Mouse (Mus musculus) kidney, embryonic 14.5 days (tissue): ENCODE measurements around the gene Dhcr24. TPM values are rescaled to one million over a fixed set of nuclear protein-coding genes. Genes with fewer than 3 reads are reported as not detected.

ENCODE experiments used
- ATAC-seq: fragments of 200-750 bp; cut with Nextera tagmentation; 2 replicates; pipeline ENCODE4 v1.8.0; 2017; ENCODE audit warnings: moderate number of reproducible peaks, mild to moderate bottlenecking, moderate TSS enrichment, moderate library complexity; ENCODE audit not compliant: low FRiP score, low TSS enrichment
- H3K27ac ChIP-seq: fragments of 300-500 bp; sonication (generic); 2 replicates; pipeline ENCODE4 v1.5.1; 2014; ENCODE audit warnings: low read depth, mild to moderate bottlenecking, low read length, moderate library complexity, mixed read lengths
- H3K27me3 ChIP-seq: fragments of 300-500 bp; sonication (generic); 2 replicates; pipeline ENCODE4 v1.6.1; 2014; ENCODE audit warnings: mild to moderate bottlenecking, low read length; ENCODE audit not compliant: control insufficient read depth, insufficient read depth
- H3K36me3 ChIP-seq: fragments of 300-500 bp; sonication (generic); 2 replicates; pipeline ENCODE4 v1.6.1; 2014; ENCODE audit warnings: low read length, mixed read lengths; ENCODE audit not compliant: control insufficient read depth, insufficient read depth
- H3K4me1 ChIP-seq: fragments of 300-500 bp; sonication (generic); 2 replicates; pipeline ENCODE4 v1.6.1; 2014; ENCODE audit warnings: low read length, mixed read lengths; ENCODE audit not compliant: control insufficient read depth, insufficient read depth
- H3K4me2 ChIP-seq: fragments of 300-500 bp; sonication (generic); replicated peaks from 2 replicates; pipeline ENCODE4 v1.6.1; 2014; ENCODE audit warnings: low read depth, mild to moderate bottlenecking, low read length
- H3K4me3 ChIP-seq: fragments of 300-500 bp; sonication (generic); 2 replicates; pipeline ENCODE4 v1.5.1; 2014; ENCODE audit warnings: mild to moderate bottlenecking, low read length
- H3K9ac ChIP-seq: fragments of 300-500 bp; sonication (generic); 2 replicates; pipeline ENCODE4 v1.6.1; 2014; ENCODE audit warnings: low read depth, mild to moderate bottlenecking, low read length, moderate library complexity
- H3K9me3 ChIP-seq: fragments of 300-500 bp; sonication (generic); 2 replicates; pipeline ENCODE4 v1.6.1; 2016; ENCODE audit warnings: low read length; ENCODE audit not compliant: control insufficient read depth
- WGBS: fragments of 180-500 bp; shearing (Covaris S2); extraction: QIAGEN DNeasy Blood & Tissue Kit; methylation state at CpG from one replicate; pipeline ENCODE4 v1.1.7; 2014; 5-methylcytosine and 5-hydroxymethylcytosine counted together
- polyA plus RNA-seq: library from polyadenylated mRNA; unstranded; fragments of >200 nt; fragmentation: Nextera tagmentation; extraction: Ambion mirVana; gene quantifications from 2 replicates; pipeline ENCODE4 v1.2.1, GENCODE M21; 2014

The Dhcr24 gene
- polyA plus RNA-seq, 1 experiment from 2014 or later: 29.5 TPM

DNA sequence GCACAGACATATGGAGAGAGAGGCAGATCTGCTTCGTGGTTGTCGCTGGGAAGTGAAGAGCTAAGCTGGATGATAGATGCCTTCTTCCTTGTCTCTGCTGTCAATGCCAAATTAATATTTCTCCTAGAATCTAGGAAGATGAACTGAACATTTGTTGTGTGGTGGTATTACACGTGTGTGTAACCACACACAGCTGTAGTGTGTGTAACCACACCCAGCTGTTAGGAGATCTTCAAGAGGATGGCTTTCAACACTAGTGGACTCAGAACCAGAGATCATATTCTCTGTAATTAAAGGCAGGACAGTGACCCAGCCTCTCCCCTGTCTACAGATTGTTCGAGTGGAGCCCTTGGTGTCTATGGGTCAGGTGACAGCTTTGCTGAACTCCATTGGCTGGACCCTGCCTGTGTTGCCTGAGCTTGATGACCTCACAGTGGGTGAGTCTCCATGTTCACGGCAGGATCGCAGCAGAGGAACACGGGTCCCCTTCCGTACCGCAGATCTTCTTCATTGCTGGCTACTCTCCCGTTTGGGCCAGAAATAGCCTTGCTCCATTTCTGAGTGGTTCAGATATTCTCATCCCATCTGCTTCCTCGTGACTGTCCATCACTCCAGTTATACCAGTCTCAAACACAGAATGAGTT is 10.4 kb downstream of the Dhcr24 start:
- no peaks in the 10 kb centered on the region for H3K9me3 ChIP-seq
- 88% methylated on average over 11 of the region's 11 CpGs for WGBS
- H3K9ac ChIP-seq: no peak overlapping the region
- H3K27ac ChIP-seq: no peak overlapping the region
- no peak overlapping the region for H3K4me3 ChIP-seq
- peaks cover 75% of the 10 kb centered on the region for H3K36me3 ChIP-seq
- ATAC-seq: no peak
- no peaks in the 10 kb centered on the region for H3K27me3 ChIP-seq
- no peaks in the 10 kb centered on the region for H3K4me1 ChIP-seq
- no peak overlapping the region for H3K4me2 ChIP-seq

DNA sequence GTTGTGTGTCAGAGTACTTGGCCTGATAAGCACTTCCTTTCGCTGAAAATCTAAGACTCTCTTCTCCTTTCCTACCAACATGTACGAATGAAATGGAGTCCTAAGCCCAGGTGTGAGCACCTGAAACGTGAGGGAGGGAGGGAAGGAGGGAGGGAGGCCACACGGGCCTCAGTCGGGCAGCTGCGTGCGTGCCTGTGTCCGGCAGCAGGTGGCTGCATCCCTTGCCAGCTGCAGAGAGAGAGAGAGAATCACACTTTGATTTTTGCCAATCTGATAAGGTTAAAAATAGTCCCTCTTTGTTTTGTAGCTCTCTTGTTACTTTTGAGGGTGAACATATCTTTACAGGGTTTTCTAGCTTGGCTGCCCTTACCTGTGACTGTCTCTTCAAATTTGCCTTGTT is 14.2 kb downstream of the Dhcr24 start:
- Histone ChIP-seq H3K4me3 (no peak overlapping the region), H3K27ac (no peak overlapping the region), H3K36me3 (peaks cover 79% of the 10 kb centered on the region), H3K4me1 (no peaks in the 10 kb centered on the region), H3K9me3 (no peaks in the 10 kb centered on the region), H3K9ac (no peak overlapping the region), H3K4me2 (no peak overlapping the region), H3K27me3 (no peaks in the 10 kb centered on the region)
- ATAC-seq: no peak
- WGBS: 84% methylated on average over 8 of the region's 8 CpGs

DNA sequence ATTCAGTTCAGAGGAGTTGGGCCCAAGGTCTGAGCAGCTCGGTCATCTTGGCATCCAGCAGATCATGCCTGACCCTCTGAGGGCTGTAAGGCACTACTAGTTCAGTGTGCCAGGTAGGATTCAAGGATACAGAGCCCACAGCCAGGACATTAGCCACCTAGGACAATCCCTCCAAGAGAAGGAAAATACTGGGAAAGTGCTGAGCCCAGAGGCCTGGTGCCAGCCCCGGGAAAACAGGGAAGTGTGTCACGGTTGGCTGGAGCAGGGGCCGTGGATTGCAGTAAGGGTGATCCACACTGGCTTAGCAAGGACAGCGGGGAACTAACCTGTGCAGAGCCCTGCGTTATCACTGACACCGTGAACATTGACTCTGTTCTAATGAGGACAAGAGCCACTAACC is 16.7 kb downstream of the Dhcr24 start:
- no peak for ATAC-seq

DNA sequence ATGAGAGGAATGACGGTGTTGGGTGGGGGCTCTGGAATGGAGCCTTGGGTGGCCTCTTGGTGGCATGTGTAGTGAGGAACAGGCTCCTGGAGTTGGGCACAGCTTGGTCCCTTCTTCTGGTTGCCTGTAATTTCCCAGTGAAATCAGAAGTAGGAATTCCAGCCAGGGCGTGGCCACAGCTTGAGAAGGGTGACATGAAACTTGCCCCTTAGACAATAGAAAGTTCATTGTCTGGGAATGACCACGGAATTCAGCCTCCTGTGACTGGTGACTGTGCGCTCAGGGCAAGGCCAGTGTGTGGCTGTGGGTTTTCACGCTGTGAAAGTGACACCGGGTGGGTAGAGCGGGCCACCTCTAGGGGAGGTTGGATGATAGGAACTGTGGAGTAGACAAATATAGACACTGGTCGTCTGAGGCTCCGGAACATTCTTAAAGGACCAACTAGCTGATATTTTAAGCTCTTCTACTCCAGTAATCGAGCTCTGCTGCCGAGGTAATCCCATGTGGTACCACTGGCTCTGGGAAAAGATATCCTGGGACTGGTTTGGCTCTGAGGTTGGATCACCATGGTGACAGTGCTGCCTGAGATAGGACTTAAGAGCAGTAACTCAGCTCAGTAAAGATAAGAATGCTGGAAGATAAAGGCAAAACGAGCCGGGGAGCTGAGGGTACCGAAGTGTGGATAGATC is 20.5 kb downstream of the Dhcr24 start:
- H3K36me3 ChIP-seq: peaks cover 83% of the 10 kb centered on the region
- no peak overlapping the region for H3K27ac ChIP-seq
- no peak overlapping the region for H3K4me2 ChIP-seq
- no peak overlapping the region for H3K4me3 ChIP-seq
- no peak overlapping the region for H3K9ac ChIP-seq
- 88% methylated on average over 14 of the region's 14 CpGs for WGBS
- H3K27me3 ChIP-seq: no peaks in the 10 kb centered on the region
- no peak for ATAC-seq
- H3K9me3 ChIP-seq: no peaks in the 10 kb centered on the region
- no peaks in the 10 kb centered on the region for H3K4me1 ChIP-seq

More for the DNA sequence above, 16.7 kb downstream of the Dhcr24 start:
- Histone ChIP-seq H3K27ac (no peak overlapping the region), H3K4me3 (no peak overlapping the region), H3K36me3 (peaks cover 86% of the 10 kb centered on the region), H3K9me3 (no peaks in the 10 kb centered on the region), H3K9ac (no peak overlapping the region), H3K27me3 (no peaks in the 10 kb centered on the region), H3K4me2 (no peak overlapping the region), H3K4me1 (no peaks in the 10 kb centered on the region)
- 73% methylated on average over 7 of the region's 7 CpGs for WGBS

DNA sequence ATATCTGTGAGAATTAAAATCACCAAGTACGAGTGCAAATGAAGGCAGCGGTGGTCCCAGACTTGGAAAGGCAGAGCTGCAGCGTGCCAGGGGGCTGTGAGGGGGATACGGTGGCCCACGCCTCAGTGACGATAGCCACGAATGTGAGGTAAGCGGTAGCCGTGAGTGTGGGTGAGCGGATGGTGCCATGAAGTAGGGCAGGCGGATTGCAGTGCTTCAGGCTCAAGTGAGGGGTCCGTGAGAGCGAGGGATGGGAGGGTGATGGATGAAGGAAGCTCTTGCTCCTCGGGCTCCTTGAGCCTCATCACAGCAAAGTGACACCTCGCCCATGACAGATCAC is 21.0 kb downstream of the Dhcr24 start:
- Histone ChIP-seq H3K27me3 (no peaks in the 10 kb centered on the region), H3K27ac (no peak overlapping the region), H3K4me1 (no peaks in the 10 kb centered on the region), H3K9ac (no peak overlapping the region), H3K4me2 (no peak overlapping the region), H3K36me3 (peaks cover 83% of the 10 kb centered on the region), H3K4me3 (no peak overlapping the region), H3K9me3 (no peaks in the 10 kb centered on the region)
- 90% methylated on average over 15 of the region's 15 CpGs for WGBS
- no peak for ATAC-seq

DNA sequence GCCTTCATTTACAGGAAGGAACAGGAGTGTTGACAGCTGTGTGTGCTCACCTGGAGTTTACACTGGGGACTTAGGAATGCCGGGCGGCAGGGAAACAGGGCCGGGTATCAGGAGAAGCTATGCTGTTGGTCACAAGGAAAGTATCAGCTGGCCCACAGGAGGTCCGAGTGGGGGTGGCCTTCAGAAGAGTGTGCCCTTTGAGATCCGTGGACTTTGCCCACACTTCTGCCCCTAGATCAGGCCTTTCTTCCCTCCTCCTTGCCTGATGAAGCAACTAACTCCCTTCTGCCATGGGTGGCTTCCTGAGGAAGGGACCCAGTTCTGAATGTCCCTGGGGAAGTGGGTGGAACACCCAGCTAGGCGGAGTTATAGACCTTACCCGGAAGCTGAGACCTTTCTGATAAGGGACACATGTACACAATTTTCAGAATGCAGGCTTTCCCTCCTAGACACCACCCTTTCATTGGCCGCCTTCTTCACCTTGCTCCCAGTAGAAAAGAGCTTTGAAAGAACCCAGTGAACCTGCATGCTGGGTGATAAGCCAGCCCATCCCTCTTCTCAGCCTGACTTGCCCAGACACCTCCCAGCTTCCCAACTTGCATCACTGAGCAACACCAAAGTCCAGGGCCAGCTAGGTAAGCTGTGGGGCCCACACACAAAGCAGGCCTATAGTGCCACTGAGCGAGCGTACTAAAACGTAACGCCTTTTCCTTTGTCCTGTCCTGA is 21.8 kb downstream of the Dhcr24 start:
- H3K27ac ChIP-seq: no peak overlapping the region
- 90% methylated on average over 12 of the region's 12 CpGs for WGBS
- peaks cover 85% of the 10 kb centered on the region for H3K36me3 ChIP-seq
- H3K27me3 ChIP-seq: no peaks in the 10 kb centered on the region
- H3K4me2 ChIP-seq: no peak overlapping the region
- no peak for ATAC-seq
- no peaks in the 10 kb centered on the region for H3K9me3 ChIP-seq
- no peaks in the 10 kb centered on the region for H3K4me1 ChIP-seq
- H3K9ac ChIP-seq: no peak overlapping the region
- H3K4me3 ChIP-seq: no peak overlapping the region

DNA sequence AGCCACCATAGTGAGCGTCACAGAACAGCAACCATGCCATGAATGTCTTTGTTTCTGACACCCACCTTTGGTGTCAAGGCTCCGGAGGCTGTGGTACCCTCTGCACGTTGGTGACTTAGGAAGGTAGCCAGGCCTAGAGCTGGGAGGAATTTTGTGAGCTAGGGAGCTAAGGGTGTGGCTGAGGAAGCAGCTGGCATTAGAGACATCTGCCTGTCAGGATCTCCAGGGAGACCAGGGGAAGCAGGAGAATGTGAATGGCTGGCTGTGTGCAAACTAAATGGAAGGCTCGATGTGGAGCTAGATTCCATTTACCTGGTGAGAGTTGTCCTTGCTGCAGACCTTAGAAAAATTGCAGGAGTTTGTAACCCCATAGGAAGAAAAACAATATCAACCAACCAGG is 23.8 kb downstream of the Dhcr24 start:
- WGBS: 90% methylated on average over 4 of the region's 4 CpGs
- no peak for ATAC-seq
- H3K36me3 ChIP-seq: peaks cover 84% of the 10 kb centered on the region
- no peaks in the 10 kb centered on the region for H3K9me3 ChIP-seq
- H3K4me3 ChIP-seq: no peak overlapping the region
- no peaks in the 10 kb centered on the region for H3K4me1 ChIP-seq
- no peak overlapping the region for H3K4me2 ChIP-seq
- H3K27me3 ChIP-seq: no peaks in the 10 kb centered on the region
- no peak overlapping the region for H3K9ac ChIP-seq
- H3K27ac ChIP-seq: no peak overlapping the region

DNA sequence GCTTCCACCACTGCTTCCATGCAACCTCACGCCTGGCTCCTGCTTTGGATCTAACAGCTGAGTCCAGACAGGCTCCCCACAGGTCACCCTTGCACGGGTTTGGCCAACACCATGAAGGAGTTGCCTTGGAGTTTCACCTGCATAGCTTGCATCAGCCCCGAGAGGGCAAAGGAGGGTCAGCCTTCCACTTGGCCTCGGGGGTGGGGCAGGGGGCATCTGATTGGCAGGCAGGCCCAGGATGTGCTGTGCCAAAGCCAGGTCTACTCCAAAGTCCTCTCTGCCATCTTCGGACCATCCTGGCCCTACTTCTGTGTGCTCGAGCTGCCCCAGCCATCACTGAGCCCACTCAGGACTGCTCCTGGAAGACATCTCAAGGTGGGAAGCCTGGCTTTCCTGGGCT is 26.2 kb downstream of the Dhcr24 start:
- peaks cover 68% of the 10 kb centered on the region for H3K36me3 ChIP-seq
- H3K27me3 ChIP-seq: no peaks in the 10 kb centered on the region
- no peak overlapping the region for H3K4me3 ChIP-seq
- WGBS: 95% methylated on average over 6 of the region's 6 CpGs
- ATAC-seq: no peak
- no peaks in the 10 kb centered on the region for H3K9me3 ChIP-seq
- no peak overlapping the region for H3K27ac ChIP-seq
- H3K4me2 ChIP-seq: no peak overlapping the region
- H3K9ac ChIP-seq: no peak overlapping the region
- no peaks in the 10 kb centered on the region for H3K4me1 ChIP-seq

DNA sequence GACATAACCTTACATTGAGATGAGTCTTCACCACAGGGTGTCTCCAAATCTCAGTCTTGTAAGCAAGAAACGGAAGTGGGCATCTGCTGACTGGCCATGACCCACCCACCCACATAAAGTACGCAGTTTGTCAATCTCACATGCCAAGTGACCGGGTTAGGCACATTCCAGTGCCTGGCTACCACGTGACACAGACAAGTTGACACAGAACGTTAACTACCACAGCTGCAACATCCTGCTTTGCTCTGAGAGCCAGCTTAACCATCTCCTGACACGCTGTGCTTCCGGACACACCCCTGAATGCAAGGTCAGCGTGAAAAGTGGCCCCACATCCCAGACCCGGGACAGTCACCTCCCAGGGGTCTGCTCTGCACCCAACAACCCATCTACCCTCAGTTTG is 29.3 kb downstream of the Dhcr24 start:
- 62% methylated on average over 9 of the region's 9 CpGs for WGBS
- no peak overlapping the region for H3K27ac ChIP-seq
- H3K9me3 ChIP-seq: no peaks in the 10 kb centered on the region
- peak; percentile 32; the same call in 1 of the 2 replicates for ATAC-seq
- H3K4me3 ChIP-seq: no peak overlapping the region
- no peak overlapping the region for H3K4me2 ChIP-seq
- H3K36me3 ChIP-seq: peaks cover 45% of the 10 kb centered on the region
- no peaks in the 10 kb centered on the region for H3K27me3 ChIP-seq
- H3K9ac ChIP-seq: no peak overlapping the region
- H3K4me1 ChIP-seq: no peaks in the 10 kb centered on the region
